Mouse (Mus musculus) ES-E14 (cell line): Measurements from ENCODE around the gene Zfp804b. TPM values are rescaled to one million over a fixed set of nuclear protein-coding genes. Genes with fewer than 3 reads are reported as not detected.

Experiments used
- DNase-seq: peaks from one replicate; pipeline ENCODE4 v3.0.0-alpha.2; 2013; ENCODE audit warnings: low read depth, low spot score
- H3K27ac ChIP-seq: 2 replicates; pipeline ENCODE4 v1.5.1; 2012; ENCODE audit warnings: low read depth, mild to moderate bottlenecking, low read length, moderate library complexity, mixed read lengths; ENCODE audit not compliant: poor library complexity, insufficient read depth, severe bottlenecking
- H3K36me3 ChIP-seq: 2 replicates; pipeline ENCODE4 v1.6.1; 2012; ENCODE audit warnings: mild to moderate bottlenecking, low read length, moderate library complexity, mixed read lengths; ENCODE audit not compliant: control insufficient read depth, poor library complexity, insufficient read depth, severe bottlenecking
- H3K4me1 ChIP-seq, 2 experiments: fragments of 150-350 bp in 1 of 2; sonication (generic) in 1 of 2; 2 replicates each; pipeline ENCODE4 v1.6.1; 2012; ENCODE audit warnings: low read length in 2 of 2, mild to moderate bottlenecking in 1 of 2, mixed read lengths in 1 of 2; ENCODE audit not compliant: control insufficient read depth in 2 of 2, insufficient read depth in 2 of 2, poor library complexity in 1 of 2
- H3K4me3 ChIP-seq, 2 experiments: fragments of 150-350 bp in 1 of 2; sonication (generic) in 1 of 2; 2 replicates each; pipeline ENCODE4 v1.5.1; 2012; ENCODE audit warnings: low read length in 2 of 2, low read depth in 1 of 2, mild to moderate bottlenecking in 1 of 2, mixed read lengths in 1 of 2; ENCODE audit not compliant: insufficient read depth in 1 of 2, poor library complexity in 1 of 2, severe bottlenecking in 1 of 2
- H3K9ac ChIP-seq: 2 replicates; pipeline ENCODE4 v1.6.1; 2012; ENCODE audit warnings: low read depth, mild to moderate bottlenecking, low read length, mixed read lengths; ENCODE audit not compliant: poor library complexity, insufficient read depth, severe bottlenecking
- H3K9me3 ChIP-seq: fragments of 150-350 bp; sonication (generic); 2 replicates; pipeline ENCODE4 v1.6.1; 2012; ENCODE audit warnings: low read depth, mild to moderate bottlenecking, low read length; ENCODE audit not compliant: control insufficient read depth, insufficient read depth
- CHD2 ChIP-seq: IDR thresholded peaks from 2 replicates; pipeline ENCODE4 v1.6.1; 2014; ENCODE audit warnings: mild to moderate bottlenecking, low read depth, low read length, inconsistent platforms
- HCFC1 ChIP-seq: IDR thresholded peaks from 2 replicates; pipeline ENCODE4 v1.6.1; 2012; ENCODE audit warnings: low read length, inconsistent platforms, borderline replicate concordance; ENCODE audit not compliant: insufficient read depth
- MAFK ChIP-seq: IDR thresholded peaks from 2 replicates; pipeline ENCODE4 v1.6.1; 2014; ENCODE audit warnings: mild to moderate bottlenecking, low read depth, low read length, inconsistent platforms; ENCODE audit not compliant: insufficient read depth
- ZC3H11A ChIP-seq: IDR thresholded peaks from 2 replicates; pipeline ENCODE4 v1.6.1; 2012; ENCODE audit warnings: low read depth, mild to moderate bottlenecking, inconsistent platforms, low read length, borderline replicate concordance
- ZNF384 ChIP-seq: IDR thresholded peaks from 2 replicates; pipeline ENCODE4 v1.6.1; 2012; ENCODE audit warnings: low read depth, low read length, inconsistent platforms
- in situ Hi-C, 2 experiments: fragments of 600-800 bp; cut with MboI; formaldehyde crosslinking; loops; one replicate each; pipeline ENCODE4 v1.15.1; 2025; ENCODE audit warnings: low sequenced_read_pairs in 2 of 2, inconsistent platforms in 1 of 2; ENCODE audit not compliant: unreplicated experiment in 2 of 2
- total RNA-seq: library from RNA; depleted of rRNA; stranded (reverse); fragments of 300-350 nt; gene quantifications from 2 replicates; pipeline ENCODE4 v1.2.3, GENCODE M21; 2012

Gene Zfp804b
- total RNA-seq, 1 experiment, result not detected

- no peak for TF ChIP-seq MAFK
- TF ChIP-seq ZNF384, result no peak
- TF ChIP-seq CHD2, result no peak
- no peak for TF ChIP-seq HCFC1
- TF ChIP-seq ZC3H11A, result no peak
- Histone ChIP-seq H3K27ac (no peak overlapping the region), H3K36me3 (no peaks in the 10 kb centered on the region), H3K4me3 (no peak overlapping the region), H3K9me3 (no peaks in the 10 kb centered on the region), H3K4me1 (no peaks in the 10 kb centered on the region), H3K9ac (no peak overlapping the region)
- no peak for DNase-seq
- in situ Hi-C loops, result no loop called here
Measured at GRCm38 (mm10) chr5:7102387-7102786, 242.2 kb downstream of the Zfp804b start.

- no peak for TF ChIP-seq CHD2
- no peak for TF ChIP-seq ZNF384
- TF ChIP-seq MAFK, result no peak
- TF ChIP-seq HCFC1, result no peak
- TF ChIP-seq ZC3H11A, result no peak
- H3K27ac ChIP-seq, result no peak overlapping the region
- in situ Hi-C loops, result no loop called here
- DNase-seq, result no peak
- no peaks in the 10 kb centered on the region for H3K9me3 ChIP-seq
- H3K9ac ChIP-seq, result no peak overlapping the region
- no peaks in the 10 kb centered on the region for H3K4me1 ChIP-seq
- H3K36me3 ChIP-seq, result no peaks in the 10 kb centered on the region
- no peak overlapping the region for H3K4me3 ChIP-seq
Measured at GRCm38 (mm10) chr5:7073936-7074631, 270.5 kb downstream of the Zfp804b start.

DNA sequence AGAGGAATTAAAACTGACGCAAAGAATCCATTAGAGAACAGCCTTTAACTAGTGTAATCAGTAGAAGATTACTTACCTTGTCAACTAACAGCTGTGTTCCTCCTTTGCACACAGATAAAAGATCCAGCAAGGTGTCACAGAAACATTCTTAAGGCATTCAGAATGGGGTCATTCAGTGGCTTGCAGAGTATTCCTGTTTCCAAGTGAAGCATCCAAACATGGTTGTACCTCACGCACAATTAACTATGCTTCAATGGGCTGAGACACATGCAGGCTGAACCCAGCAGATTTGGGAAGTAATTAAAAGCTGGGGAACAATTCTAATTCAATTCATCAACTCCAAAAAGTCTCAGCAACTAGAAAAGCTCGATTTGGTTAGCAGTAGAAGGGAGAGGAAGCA is 337.1 kb downstream of the Zfp804b start:
- no peaks in the 10 kb centered on the region for H3K36me3 ChIP-seq
- no peak overlapping the region for H3K4me3 ChIP-seq
- H3K27ac ChIP-seq, result no peak overlapping the region
- no peak for TF ChIP-seq CHD2
- in situ Hi-C loops, result no loop called here
- H3K9ac ChIP-seq, result no peak overlapping the region
- no peak for DNase-seq
- no peaks in the 10 kb centered on the region for H3K9me3 ChIP-seq
- H3K4me1 ChIP-seq, result no peaks in the 10 kb centered on the region

GRCm38 (mm10) chr5:6983993-6984392 is 360.6 kb downstream of the Zfp804b start:
- H3K4me1 ChIP-seq, result no peaks in the 10 kb centered on the region
- H3K9ac ChIP-seq, result no peak overlapping the region
- in situ Hi-C loops, result no loop called here
- no peak overlapping the region for H3K27ac ChIP-seq
- H3K36me3 ChIP-seq, result no peaks in the 10 kb centered on the region
- no peak for TF ChIP-seq ZC3H11A
- no peak for TF ChIP-seq HCFC1
- TF ChIP-seq ZNF384, result no peak
- no peak for TF ChIP-seq MAFK
- no peak for TF ChIP-seq CHD2
- no peak overlapping the region for H3K4me3 ChIP-seq
- H3K9me3 ChIP-seq, result no peaks in the 10 kb centered on the region
- DNase-seq, result no peak

DNA sequence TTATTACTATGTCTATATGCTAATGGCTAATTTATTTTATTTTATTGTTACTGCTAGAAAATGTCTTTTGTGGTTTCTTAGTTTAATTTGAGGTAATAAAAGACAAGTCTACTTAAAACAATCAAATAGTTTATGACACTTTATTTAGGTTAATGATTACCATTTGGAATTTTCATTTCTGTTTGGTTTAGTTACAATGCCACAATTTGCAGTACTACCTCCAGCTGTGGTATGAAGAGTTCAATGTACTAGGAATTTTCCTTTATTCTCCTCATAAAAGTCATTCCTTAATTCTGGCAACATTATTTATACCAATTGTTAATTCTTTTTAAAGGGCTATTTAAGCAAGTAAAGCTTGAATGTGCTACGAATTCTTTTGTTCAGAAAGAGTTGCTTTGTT is 409.7 kb downstream of the Zfp804b start:
- H3K4me3 ChIP-seq, result no peak overlapping the region
- H3K9me3 ChIP-seq, result no peaks in the 10 kb centered on the region
- no peaks in the 10 kb centered on the region for H3K4me1 ChIP-seq
- in situ Hi-C loops, result no loop called here
- TF ChIP-seq MAFK (no peak), ZC3H11A (no peak), CHD2 (no peak), ZNF384 (no peak), HCFC1 (no peak)
- DNase-seq, result no peak
- H3K27ac ChIP-seq, result no peak overlapping the region
- H3K9ac ChIP-seq, result no peak overlapping the region
- no peaks in the 10 kb centered on the region for H3K36me3 ChIP-seq
